Comparison of ENCODE assay signal across 27 mouse cellular contexts in genomic region chr4:32886479-32886878, GRCm38 (mm10).
"Had no signal": no experiment of that assay in that cellular context is flagged by ENCODE, and none has a peak within 500 bp of the region (broad histone marks: within the 10 kb centered on the region; RNA-seq: fewer than 3 reads in every experiment).

No protein-coding gene starts in this region.

- DNase-seq: gastrocnemius, postnatal 14 days; gastrocnemius, postnatal 36 days; heart, adult 11 months; heart, adult 2 months; heart, postnatal 14 days; heart, postnatal 36 days; kidney, adult 11 months; kidney, adult 2 months; kidney, adult 9 months; kidney, postnatal 25 days; kidney, postnatal 4 days; layer of hippocampus, adult 9-11 months; layer of hippocampus, postnatal 36 days; left cerebral cortex, postnatal 4 days had no signal

- ATAC-seq: hindbrain, postnatal 0 days; intestine, embryonic 16.5 days; liver, embryonic 12.5 days had no signal

- H3K9ac ChIP-seq: heart, embryonic 13.5 days; heart, embryonic 15.5 days; hindbrain, embryonic 13.5 days; hindbrain, embryonic 15.5 days; kidney, embryonic 15.5 days; limb, embryonic 13.5 days; limb, embryonic 15.5 days; liver, embryonic 12.5 days; liver, embryonic 14.5 days had no signal

- H3K4me2 ChIP-seq: heart, embryonic 11.5 days; heart, embryonic 13.5 days; heart, embryonic 15.5 days; hindbrain, embryonic 13.5 days; hindbrain, embryonic 15.5 days; kidney, embryonic 15.5 days; limb, embryonic 13.5 days; limb, embryonic 15.5 days; liver, embryonic 12.5 days had no signal

- H3K27ac ChIP-seq: heart, adult 2 months; heart, embryonic 13.5 days; heart, embryonic 15.5 days; hindbrain, embryonic 13.5 days; hindbrain, embryonic 15.5 days; hindbrain, postnatal 0 days; kidney, embryonic 15.5 days; kidney, postnatal 0 days; limb, embryonic 13.5 days; limb, embryonic 15.5 days; liver, embryonic 12.5 days; liver, embryonic 14.5 days had no signal

- H3K27me3 ChIP-seq: heart, embryonic 13.5 days; kidney, embryonic 15.5 days; limb, embryonic 13.5 days; limb, embryonic 15.5 days had no signal

- H3K4me3 ChIP-seq: heart, adult 2 months; heart, embryonic 13.5 days; heart, embryonic 15.5 days; hindbrain, embryonic 13.5 days; hindbrain, embryonic 15.5 days; kidney, embryonic 15.5 days; limb, embryonic 13.5 days; limb, embryonic 15.5 days; liver, embryonic 12.5 days had no signal

- H3K9me3 ChIP-seq: heart, embryonic 13.5 days; heart, embryonic 15.5 days; hindbrain, embryonic 13.5 days; hindbrain, embryonic 15.5 days; kidney, embryonic 15.5 days; limb, embryonic 13.5 days; limb, embryonic 15.5 days; liver, embryonic 12.5 days had no signal

- H3K36me3 ChIP-seq: heart, embryonic 13.5 days; heart, embryonic 15.5 days; hindbrain, embryonic 13.5 days; hindbrain, embryonic 15.5 days; kidney, embryonic 15.5 days; limb, embryonic 13.5 days; limb, embryonic 15.5 days; liver, embryonic 12.5 days had no signal
